Mouse (Mus musculus) midbrain, embryonic 14.5 days (tissue): ENCODE results near the gene Pitpnm3. TPM values are rescaled to one million over a fixed set of nuclear protein-coding genes. Genes with fewer than 3 reads are reported as not detected.

ENCODE experiments used
- ATAC-seq: fragments of 200-750 bp; cut with Nextera tagmentation; 2 replicates; pipeline ENCODE4 v1.8.0; 2017; ENCODE audit warnings: moderate number of reproducible peaks, moderate library complexity; ENCODE audit not compliant: low FRiP score, low TSS enrichment
- DNase-seq: peaks from one replicate; pipeline ENCODE4 v3.0.0-alpha.2; 2015
- H3K27ac ChIP-seq: fragments of 300-500 bp; sonication (generic); replicated peaks from 2 replicates; pipeline ENCODE4 v1.5.1; 2014; ENCODE audit warnings: mild to moderate bottlenecking, low read depth, low read length, moderate library complexity
- H3K27me3 ChIP-seq: fragments of 300-500 bp; sonication (generic); 2 replicates; pipeline ENCODE4 v1.6.1; 2014; ENCODE audit warnings: low read length, control low read depth, mixed read lengths; ENCODE audit not compliant: control insufficient read depth, insufficient read depth
- H3K36me3 ChIP-seq: fragments of 300-500 bp; sonication (generic); 2 replicates; pipeline ENCODE4 v1.6.1; 2014; ENCODE audit warnings: low read length, control low read depth; ENCODE audit not compliant: control insufficient read depth, insufficient read depth
- H3K4me1 ChIP-seq: fragments of 300-500 bp; sonication (generic); 2 replicates; pipeline ENCODE4 v1.6.1; 2014; ENCODE audit warnings: mild to moderate bottlenecking, antibody characterized with exemption, low read length, control low read depth; ENCODE audit not compliant: control insufficient read depth, insufficient read depth
- H3K4me2 ChIP-seq: fragments of 300-500 bp; sonication (generic); 2 replicates; pipeline ENCODE4 v1.6.1; 2014; ENCODE audit warnings: mild to moderate bottlenecking, low read length, moderate library complexity
- H3K4me3 ChIP-seq: fragments of 300-500 bp; sonication (generic); replicated peaks from 2 replicates; pipeline ENCODE4 v1.5.1; 2014; ENCODE audit warnings: low read depth, low read length
- H3K9ac ChIP-seq: fragments of 300-500 bp; sonication (generic); replicated peaks from 2 replicates; pipeline ENCODE4 v1.6.1; 2014; ENCODE audit warnings: mild to moderate bottlenecking, low read length, moderate library complexity
- H3K9me3 ChIP-seq: fragments of 300-500 bp; sonication (generic); 2 replicates; pipeline ENCODE4 v1.6.1; 2016; ENCODE audit warnings: low read length, control low read depth, mixed read lengths; ENCODE audit not compliant: control insufficient read depth
- WGBS: fragments of 180-500 bp; shearing (Covaris S2); extraction: QIAGEN DNeasy Blood & Tissue Kit; methylation state at CpG from one replicate; pipeline ENCODE4 v1.1.7; 2014; 5-methylcytosine and 5-hydroxymethylcytosine counted together
- polyA plus RNA-seq: library from polyadenylated mRNA; unstranded; fragments of >200 nt; fragmentation: Nextera tagmentation; extraction: Ambion mirVana; gene quantifications from 2 replicates; pipeline ENCODE4 v1.2.1, GENCODE M21; 2014

Pitpnm3 gene
- polyA plus RNA-seq, 1 experiment from 2014 or later: 4.0 TPM

DNA sequence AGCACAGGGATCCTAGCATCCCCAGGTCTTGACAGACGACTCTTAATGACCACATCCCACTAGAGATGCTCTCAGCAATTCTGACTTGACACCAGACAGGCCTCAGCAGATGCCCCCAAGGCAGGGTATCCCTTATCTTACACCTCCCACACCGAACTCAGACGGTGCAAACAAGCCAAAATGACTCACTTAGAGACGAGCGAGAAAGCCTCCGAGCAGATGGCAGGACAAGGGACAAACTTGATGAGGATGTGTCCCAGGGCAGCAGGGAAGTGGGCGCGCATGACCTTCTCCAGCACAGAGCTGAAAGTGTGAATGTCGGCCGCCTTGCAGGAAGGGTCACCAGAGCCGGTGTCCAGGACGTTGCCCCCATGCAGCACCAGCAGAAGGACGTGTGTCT is 61.3 kb downstream of the Pitpnm3 start:
- no peak overlapping the region for H3K9ac ChIP-seq
- no peak for ATAC-seq
- 90% methylated on average over 13 of the region's 13 CpGs for WGBS
- DNase-seq: no peak
- no peaks in the 10 kb centered on the region for H3K9me3 ChIP-seq
- no peak overlapping the region for H3K4me2 ChIP-seq
- no peaks in the 10 kb centered on the region for H3K27me3 ChIP-seq
- H3K27ac ChIP-seq: no peak overlapping the region
- no peaks in the 10 kb centered on the region for H3K36me3 ChIP-seq
- H3K4me1 ChIP-seq: no peaks in the 10 kb centered on the region
- no peak overlapping the region for H3K4me3 ChIP-seq

DNA sequence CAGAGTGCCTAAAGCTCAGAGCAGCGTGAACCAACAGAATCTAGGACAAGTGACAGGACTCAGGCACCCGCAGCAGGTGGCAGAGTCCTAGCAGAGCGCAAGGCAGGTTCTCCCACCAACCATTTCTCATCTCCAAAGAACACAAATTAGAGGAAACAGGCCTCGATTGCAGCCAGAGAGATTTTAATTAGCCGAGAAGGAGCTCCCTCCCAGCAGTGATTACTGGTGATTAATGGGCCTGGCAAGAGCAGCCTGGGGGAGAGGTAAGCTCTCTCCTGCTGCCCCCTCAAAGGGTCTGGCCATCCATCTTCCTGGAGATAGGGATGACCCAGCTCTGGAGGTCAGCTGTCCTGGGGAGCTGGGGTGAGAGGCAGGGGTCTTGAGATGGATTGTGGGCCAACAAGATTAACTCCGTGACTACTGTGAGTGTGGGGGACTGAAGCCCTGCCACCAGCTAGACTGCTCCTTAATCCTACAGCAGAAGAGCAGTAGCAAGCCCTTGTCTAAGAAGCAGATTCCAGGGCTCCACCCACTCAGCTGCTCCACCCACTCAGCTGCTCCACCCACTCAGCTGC is 63.2 kb downstream of the Pitpnm3 start:
- Histone ChIP-seq H3K36me3 (no peaks in the 10 kb centered on the region), H3K9ac (no peak overlapping the region), H3K27ac (no peak overlapping the region), H3K27me3 (no peaks in the 10 kb centered on the region), H3K4me3 (no peak overlapping the region), H3K4me2 (no peak overlapping the region), H3K4me1 (peaks cover 7% of the 10 kb centered on the region; the same call in 1 of the 2 replicates), H3K9me3 (no peaks in the 10 kb centered on the region)
- DNase-seq (no peak), ATAC-seq (no peak)
- WGBS: 54% methylated on average over 6 of the region's 6 CpGs

- no peak overlapping the region for H3K4me3 ChIP-seq
- H3K9ac ChIP-seq: no peak overlapping the region
- 84% methylated on average over 9 of the region's 9 CpGs for WGBS
- H3K9me3 ChIP-seq: no peaks in the 10 kb centered on the region
- H3K36me3 ChIP-seq: no peaks in the 10 kb centered on the region
- ATAC-seq: no peak
- H3K27ac ChIP-seq: no peak overlapping the region
- H3K4me2 ChIP-seq: no peak overlapping the region
- peaks cover 7% of the 10 kb centered on the region; the same call in 1 of the 2 replicates for H3K4me1 ChIP-seq
- DNase-seq: no peak
- H3K27me3 ChIP-seq: no peaks in the 10 kb centered on the region
Measured at GRCm38 (mm10) chr11:72070733-72071132, 64.8 kb downstream of the Pitpnm3 start.

DNA sequence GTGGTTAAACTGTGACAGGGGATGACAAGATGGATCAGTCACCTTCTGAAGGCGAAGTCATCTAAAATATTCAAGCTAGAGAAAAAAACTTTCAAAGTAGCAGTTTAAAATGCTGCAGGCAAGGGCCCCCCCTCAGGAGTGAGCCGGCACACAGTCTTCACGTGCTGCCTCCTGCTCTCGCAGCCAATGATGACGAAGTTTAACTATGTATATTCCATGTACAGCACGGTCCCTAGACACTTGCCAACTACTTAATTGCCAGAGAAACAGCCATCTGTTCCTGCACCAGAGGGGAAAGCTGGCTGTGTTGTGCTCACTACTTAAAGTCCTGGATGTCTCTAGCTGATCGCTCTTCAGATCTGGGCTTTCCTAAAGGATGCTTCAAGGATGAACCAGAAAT is 67.6 kb downstream of the Pitpnm3 start:
- Histone ChIP-seq H3K4me2 (no peak overlapping the region), H3K36me3 (no peaks in the 10 kb centered on the region), H3K27ac (0 out of 2 replicates have a peak overlapping the region, but pooled peaks have one; percentile 13), H3K4me1 (peaks cover 7% of the 10 kb centered on the region; the same call in 1 of the 2 replicates), H3K9me3 (peaks cover 3% of the 10 kb centered on the region; the same call in 1 of the 2 replicates), H3K27me3 (no peaks in the 10 kb centered on the region), H3K4me3 (no peak overlapping the region), H3K9ac (no peak overlapping the region)
- ATAC-seq: no peak
- peak; percentile 70 for DNase-seq
- WGBS: 53% methylated on average over 7 of the region's 7 CpGs

GRCm38 (mm10) chr11:72067326-72067725 is 68.3 kb downstream of the Pitpnm3 start:
- Histone ChIP-seq H3K4me2 (no peak overlapping the region), H3K36me3 (no peaks in the 10 kb centered on the region), H3K4me1 (peaks cover 7% of the 10 kb centered on the region; the same call in 1 of the 2 replicates), H3K9ac (no peak overlapping the region), H3K27ac (no peak overlapping the region), H3K27me3 (no peaks in the 10 kb centered on the region), H3K9me3 (peaks cover 3% of the 10 kb centered on the region; the same call in 1 of the 2 replicates), H3K4me3 (no peak overlapping the region)
- no peak for DNase-seq
- 80% methylated on average over 5 of the region's 5 CpGs for WGBS
- ATAC-seq: no peak

DNA sequence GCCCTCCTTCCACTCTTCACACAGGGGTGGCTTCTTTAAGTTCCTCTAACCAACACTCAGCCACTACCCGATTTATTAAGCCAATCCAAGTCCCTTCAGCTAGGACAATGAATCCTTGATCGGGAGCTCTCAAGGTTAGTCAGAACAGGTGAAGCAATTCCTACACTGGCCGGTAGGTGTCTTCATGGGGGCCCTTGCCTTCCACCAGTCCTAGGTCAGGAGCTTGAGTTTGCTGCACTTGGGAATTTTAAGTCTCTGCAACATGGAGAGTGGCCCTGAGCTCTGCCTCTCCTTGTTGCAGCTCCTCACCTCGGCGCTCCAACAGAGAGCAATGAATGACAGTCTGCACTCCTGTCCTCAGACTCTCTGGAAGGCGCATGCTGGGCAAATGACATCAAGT is 69.2 kb downstream of the Pitpnm3 start:
- H3K9me3 ChIP-seq: peaks cover 3% of the 10 kb centered on the region; the same call in 1 of the 2 replicates
- H3K36me3 ChIP-seq: no peaks in the 10 kb centered on the region
- no peak overlapping the region for H3K4me3 ChIP-seq
- peak; percentile 49 for DNase-seq
- no peak for ATAC-seq
- WGBS: 38% methylated on average over 6 of the region's 6 CpGs
- H3K9ac ChIP-seq: no peak overlapping the region
- no peak overlapping the region for H3K27ac ChIP-seq
- no peak overlapping the region for H3K4me2 ChIP-seq
- peaks cover 7% of the 10 kb centered on the region; the same call in 1 of the 2 replicates for H3K4me1 ChIP-seq
- H3K27me3 ChIP-seq: no peaks in the 10 kb centered on the region

GRCm38 (mm10) chr11:72065103-72065502 is 70.5 kb downstream of the Pitpnm3 start:
- Histone ChIP-seq H3K9ac (no peak overlapping the region), H3K4me1 (peaks cover 7% of the 10 kb centered on the region; the same call in 1 of the 2 replicates), H3K27me3 (no peaks in the 10 kb centered on the region), H3K27ac (no peak overlapping the region), H3K4me3 (no peak overlapping the region), H3K36me3 (no peaks in the 10 kb centered on the region), H3K4me2 (no peak overlapping the region), H3K9me3 (peaks cover 3% of the 10 kb centered on the region; the same call in 1 of the 2 replicates)
- ATAC-seq (no peak), DNase-seq (peak; percentile 49)
- 85% methylated on average over 8 of the region's 8 CpGs for WGBS

- peaks cover 3% of the 10 kb centered on the region; the same call in 1 of the 2 replicates for H3K9me3 ChIP-seq
- ATAC-seq (no peak), DNase-seq (no peak)
- no peak overlapping the region for H3K27ac ChIP-seq
- peaks cover 7% of the 10 kb centered on the region; the same call in 1 of the 2 replicates for H3K4me1 ChIP-seq
- H3K4me3 ChIP-seq: no peak overlapping the region
- no peaks in the 10 kb centered on the region for H3K36me3 ChIP-seq
- 85% methylated on average over 6 of the region's 6 CpGs for WGBS
- no peak overlapping the region for H3K9ac ChIP-seq
- no peak overlapping the region for H3K4me2 ChIP-seq
- no peaks in the 10 kb centered on the region for H3K27me3 ChIP-seq
Measured at GRCm38 (mm10) chr11:72064414-72064813, 71.2 kb downstream of the Pitpnm3 start.

DNA sequence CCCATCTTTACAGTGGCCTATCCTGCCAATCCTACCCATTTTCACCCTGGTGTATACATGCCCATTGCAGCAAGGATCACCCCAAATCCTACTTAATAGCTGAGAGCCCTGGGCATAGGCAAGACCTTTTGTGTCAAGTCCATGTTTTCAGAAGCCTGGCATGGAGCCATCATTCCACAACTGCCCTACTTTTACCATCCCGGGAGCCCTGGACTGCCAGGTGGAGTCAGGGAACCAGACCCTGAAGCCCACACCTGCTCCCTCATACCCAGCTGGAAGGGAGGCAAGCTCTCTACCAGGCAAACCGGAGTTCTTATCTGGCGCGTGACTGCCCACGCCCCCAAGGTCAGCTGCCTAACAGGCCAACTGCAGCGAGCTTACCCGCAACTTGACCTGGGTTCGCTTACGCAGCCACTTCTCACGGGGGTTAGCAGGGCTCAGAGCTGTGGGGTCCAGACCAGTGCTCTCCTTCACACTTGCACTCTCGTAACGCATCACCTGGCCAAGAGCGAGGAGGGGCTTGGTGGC is 74.4 kb downstream of the Pitpnm3 start:
- ATAC-seq (no peak), DNase-seq (no peak)
- no peak overlapping the region for H3K27ac ChIP-seq
- H3K9me3 ChIP-seq: peaks cover 3% of the 10 kb centered on the region; the same call in 1 of the 2 replicates
- H3K4me3 ChIP-seq: no peak overlapping the region
- H3K9ac ChIP-seq: no peak overlapping the region
- no peaks in the 10 kb centered on the region for H3K4me1 ChIP-seq
- H3K36me3 ChIP-seq: no peaks in the 10 kb centered on the region
- no peak overlapping the region for H3K4me2 ChIP-seq
- H3K27me3 ChIP-seq: no peaks in the 10 kb centered on the region
- WGBS: 87% methylated on average over 13 of the region's 13 CpGs
